Mouse (Mus musculus) inflammation-experienced regulatory T-cells (primary cell): ENCODE measurements around the gene Sertad4. TPM values are rescaled to one million over a fixed set of nuclear protein-coding genes. Genes with fewer than 3 reads are reported as not detected.

Experiments used
- polyA plus RNA-seq, 2 experiments: library from polyadenylated mRNA; unstranded; fragments of 100-300 nt; shearing (Covaris generic); gene quantifications; one replicate each; pipeline ENCODE4 v1.2.1; 2017

Gene Sertad4
- under 1 TPM; 0.56 to 0.59 TPM for polyA plus RNA-seq

GRCm38 (mm10) chr1:192855474-192856230 lies at the start of gene Sertad4:
Gene Sertad4 (minus strand): TSS chr1:192855756.

Other genes starting within 250 kb of the Sertad4 start
- 10 to 100 TPM in 1 of 2 experiments, 1 to 10 TPM in 1; 5.8 to 12.1 TPM for gene Hhat, start 84.5 kb downstream of the Sertad4 start, polyA plus RNA-seq
- under 1 TPM in 1 of 2 experiments, not detected in 1; 0.27 TPM for gene Syt14, start 180.0 kb upstream of the Sertad4 start, polyA plus RNA-seq